Mouse (Mus musculus): Measurements from ENCODE around the gene Jak2. TPM values are rescaled to one million over a fixed set of nuclear protein-coding genes. Genes with fewer than 3 reads are reported as not detected.

Gene Jak2
- polyA plus RNA-seq, 1 experiment from 2014 or later: 14.4 TPM

GRCm38 (mm10) chr19:29278944-29279587, 27.4 kb downstream of the Jak2 start:
- no peak overlapping the region for H3K9ac ChIP-seq
- no peak overlapping the region for H3K4me2 ChIP-seq (replicated peaks)
- peaks cover 12% of the 10 kb centered on the region for H3K36me3 ChIP-seq
- H3K9me3 ChIP-seq: no peaks in the 10 kb centered on the region
- ATAC-seq (ENCODE audit: insufficient number of reproducible peaks, insufficient read depth, low FRiP score, low TSS enrichment): no peak
- no peak overlapping the region for H3K4me3 ChIP-seq
- H3K4me1 ChIP-seq: no peaks in the 10 kb centered on the region
- H3K27me3 ChIP-seq: no peaks in the 10 kb centered on the region
- no peak overlapping the region for H3K27ac ChIP-seq
- WGBS: 74% methylated on average over 6 of the region's 6 CpGs

- no peak overlapping the region for H3K27ac ChIP-seq
- H3K4me1 ChIP-seq: no peaks in the 10 kb centered on the region
- no peaks in the 10 kb centered on the region for H3K9me3 ChIP-seq
- no peak overlapping the region for H3K4me2 ChIP-seq (replicated peaks)
- peaks cover 11% of the 10 kb centered on the region for H3K36me3 ChIP-seq
- no peak overlapping the region for H3K4me3 ChIP-seq
- no peak for ATAC-seq (ENCODE audit: insufficient number of reproducible peaks, insufficient read depth, low FRiP score, low TSS enrichment)
- WGBS: 40% methylated on average over 7 of the region's 7 CpGs
- no peaks in the 10 kb centered on the region for H3K27me3 ChIP-seq
- no peak overlapping the region for H3K9ac ChIP-seq
Observed at GRCm38 (mm10) chr19:29285451-29285869, 33.8 kb downstream of the Jak2 start.

GRCm38 (mm10) chr19:29287863-29288262, 36.2 kb downstream of the Jak2 start:
- 45% methylated on average over 8 of the region's 8 CpGs for WGBS
- ATAC-seq (ENCODE audit: insufficient number of reproducible peaks, insufficient read depth, low FRiP score, low TSS enrichment): no peak
- H3K9me3 ChIP-seq: no peaks in the 10 kb centered on the region

GRCm38 (mm10) chr19:29291532-29291931, 39.9 kb downstream of the Jak2 start:
- Histone ChIP-seq H3K36me3 (peaks cover 35% of the 10 kb centered on the region), H3K9me3 (no peaks in the 10 kb centered on the region), H3K27me3 (no peaks in the 10 kb centered on the region), H3K4me1 (no peaks in the 10 kb centered on the region), H3K4me2 (replicated peaks) (no peak overlapping the region), H3K9ac (no peak overlapping the region), H3K4me3 (no peak overlapping the region), H3K27ac (no peak overlapping the region)
- 83% methylated on average over 14 of the region's 14 CpGs for WGBS
- ATAC-seq (ENCODE audit: insufficient number of reproducible peaks, insufficient read depth, low FRiP score, low TSS enrichment): no peak

More at GRCm38 (mm10) chr19:29287863-29288262, 36.2 kb downstream of the Jak2 start:
- Histone ChIP-seq H3K9ac (no peak overlapping the region), H3K36me3 (peaks cover 32% of the 10 kb centered on the region), H3K4me3 (no peak overlapping the region), H3K4me2 (replicated peaks) (no peak overlapping the region), H3K27me3 (no peaks in the 10 kb centered on the region), H3K27ac (no peak overlapping the region), H3K4me1 (no peaks in the 10 kb centered on the region)

- WGBS: 80% methylated on average over 4 of the region's 4 CpGs
- Histone ChIP-seq H3K9me3 (no peaks in the 10 kb centered on the region), H3K4me3 (no peak overlapping the region), H3K4me2 (replicated peaks) (no peak overlapping the region), H3K4me1 (no peaks in the 10 kb centered on the region), H3K36me3 (peaks cover 41% of the 10 kb centered on the region), H3K27me3 (no peaks in the 10 kb centered on the region), H3K9ac (no peak overlapping the region), H3K27ac (no peak overlapping the region)
- ATAC-seq (ENCODE audit: insufficient number of reproducible peaks, insufficient read depth, low FRiP score, low TSS enrichment): no peak
Observed at GRCm38 (mm10) chr19:29292546-29292945, 40.9 kb downstream of the Jak2 start.

GRCm38 (mm10) chr19:29294756-29295155, 43.1 kb downstream of the Jak2 start:
- no peaks in the 10 kb centered on the region for H3K9me3 ChIP-seq
- no peak for ATAC-seq (ENCODE audit: insufficient number of reproducible peaks, insufficient read depth, low FRiP score, low TSS enrichment)
- H3K9ac ChIP-seq: no peak overlapping the region
- H3K27ac ChIP-seq: no peak overlapping the region
- no peaks in the 10 kb centered on the region for H3K4me1 ChIP-seq
- no peaks in the 10 kb centered on the region for H3K27me3 ChIP-seq
- H3K4me2 ChIP-seq (replicated peaks): no peak overlapping the region
- H3K4me3 ChIP-seq: no peak overlapping the region
- WGBS: 48% methylated on average over 2 of the region's 2 CpGs
- H3K36me3 ChIP-seq: peaks cover 53% of the 10 kb centered on the region

- ATAC-seq (ENCODE audit: insufficient number of reproducible peaks, insufficient read depth, low FRiP score, low TSS enrichment): no peak
- H3K4me1 ChIP-seq: no peaks in the 10 kb centered on the region
- H3K9ac ChIP-seq: no peak overlapping the region
- no peaks in the 10 kb centered on the region for H3K9me3 ChIP-seq
- no peak overlapping the region for H3K4me3 ChIP-seq
- no peaks in the 10 kb centered on the region for H3K27me3 ChIP-seq
- peaks cover 61% of the 10 kb centered on the region for H3K36me3 ChIP-seq
- H3K27ac ChIP-seq: no peak overlapping the region
- no peak overlapping the region for H3K4me2 ChIP-seq (replicated peaks)
Observed at GRCm38 (mm10) chr19:29296166-29296565, 44.5 kb downstream of the Jak2 start.

GRCm38 (mm10) chr19:29297366-29297765, 45.7 kb downstream of the Jak2 start:
- Histone ChIP-seq H3K4me2 (replicated peaks) (no peak overlapping the region), H3K9me3 (no peaks in the 10 kb centered on the region), H3K27me3 (no peaks in the 10 kb centered on the region), H3K4me1 (no peaks in the 10 kb centered on the region), H3K4me3 (no peak overlapping the region), H3K9ac (no peak overlapping the region), H3K36me3 (peaks cover 54% of the 10 kb centered on the region), H3K27ac (no peak overlapping the region)
- WGBS: 89% methylated on average over 1 of the region's 1 CpGs
- ATAC-seq (ENCODE audit: insufficient number of reproducible peaks, insufficient read depth, low FRiP score, low TSS enrichment): no peak

- no peak overlapping the region for H3K4me2 ChIP-seq (replicated peaks)
- H3K4me1 ChIP-seq: peaks cover 4% of the 10 kb centered on the region; the same call in 1 of the 2 replicates
- H3K9ac ChIP-seq: no peak overlapping the region
- no peak overlapping the region for H3K4me3 ChIP-seq
- no peak for ATAC-seq (ENCODE audit: insufficient number of reproducible peaks, insufficient read depth, low FRiP score, low TSS enrichment)
- peaks cover 40% of the 10 kb centered on the region for H3K36me3 ChIP-seq
- WGBS: 94% methylated on average over 13 of the region's 13 CpGs
- no peaks in the 10 kb centered on the region for H3K27me3 ChIP-seq
- H3K27ac ChIP-seq: no peak overlapping the region
- H3K9me3 ChIP-seq: no peaks in the 10 kb centered on the region
Observed at GRCm38 (mm10) chr19:29300919-29301318, 49.3 kb downstream of the Jak2 start.

- H3K36me3 ChIP-seq: peaks cover 31% of the 10 kb centered on the region
- no peaks in the 10 kb centered on the region for H3K27me3 ChIP-seq
- H3K9me3 ChIP-seq: no peaks in the 10 kb centered on the region
- no peak overlapping the region for H3K4me2 ChIP-seq (replicated peaks)
- H3K4me1 ChIP-seq: peaks cover 4% of the 10 kb centered on the region; the same call in 1 of the 2 replicates
- no peak overlapping the region for H3K9ac ChIP-seq
- H3K27ac ChIP-seq: no peak overlapping the region
- no peak overlapping the region for H3K4me3 ChIP-seq
- no peak for ATAC-seq (ENCODE audit: insufficient number of reproducible peaks, insufficient read depth, low FRiP score, low TSS enrichment)
- WGBS: 91% methylated on average over 2 of the region's 2 CpGs
Observed at GRCm38 (mm10) chr19:29302119-29302518, 50.5 kb downstream of the Jak2 start.

GRCm38 (mm10) chr19:29308832-29309231, 57.2 kb downstream of the Jak2 start:
- Histone ChIP-seq H3K36me3 (peaks cover 15% of the 10 kb centered on the region), H3K4me3 (no peak overlapping the region)

GRCm38 (mm10) chr19:29311791-29312190, 60.2 kb downstream of the Jak2 start:
- 94% methylated on average over 8 of the region's 8 CpGs for WGBS
- no peak overlapping the region for H3K4me3 ChIP-seq
- H3K4me2 ChIP-seq (replicated peaks): no peak overlapping the region
- H3K36me3 ChIP-seq: peaks cover 25% of the 10 kb centered on the region
- no peaks in the 10 kb centered on the region for H3K27me3 ChIP-seq
- no peaks in the 10 kb centered on the region for H3K4me1 ChIP-seq
- no peak for ATAC-seq (ENCODE audit: insufficient number of reproducible peaks, insufficient read depth, low FRiP score, low TSS enrichment)
- H3K9ac ChIP-seq: no peak overlapping the region
- H3K27ac ChIP-seq: no peak overlapping the region
- H3K9me3 ChIP-seq: peaks cover 6% of the 10 kb centered on the region; the same call in 1 of the 2 replicates

More at GRCm38 (mm10) chr19:29308832-29309231, 57.2 kb downstream of the Jak2 start:
- Histone ChIP-seq H3K4me1 (peaks cover 4% of the 10 kb centered on the region; the same call in 1 of the 2 replicates), H3K27me3 (no peaks in the 10 kb centered on the region), H3K9ac (no peak overlapping the region), H3K27ac (no peak overlapping the region), H3K4me2 (replicated peaks) (no peak overlapping the region), H3K9me3 (no peaks in the 10 kb centered on the region)
- no peak for ATAC-seq (ENCODE audit: insufficient number of reproducible peaks, insufficient read depth, low FRiP score, low TSS enrichment)
